ENCODE assay signal across 8 mouse cellular contexts in genomic region chr1:52302557-52302956, GRCm38 (mm10).
A peak's percentile ranks its signal among the peaks of the same experiment; 100 is the strongest.
DNase-seq lines count a peak whose midpoint lies in the region; ATAC-seq lines count a peak whose summit lies in the region.

No protein-coding gene starts in this region.

- peak; percentile 71; the same call in 1 of the 2 replicates for ATAC-seq in midbrain, embryonic 11.5 days (ENCODE audit: low FRiP score)
- ATAC-seq in midbrain, embryonic 13.5 days: no peak
- peak; percentile 62; the same call in 1 of the 2 replicates for ATAC-seq in neural tube, embryonic 14.5 days (ENCODE audit: low read depth)

- no peak overlapping the region for H3K4me3 ChIP-seq in midbrain, embryonic 11.5 days (ENCODE audit: low read depth, low read length)
- no peak overlapping the region for H3K4me3 ChIP-seq in midbrain, embryonic 13.5 days (replicated peaks)
- H3K4me3 ChIP-seq in limb, embryonic 10.5 days: no peak overlapping the region
- H3K4me3 ChIP-seq in neural tube, embryonic 14.5 days (ENCODE audit: low read depth, low read length): no peak overlapping the region

- H3K4me2 ChIP-seq in midbrain, embryonic 11.5 days: no peak overlapping the region
- H3K4me2 ChIP-seq in midbrain, embryonic 13.5 days (replicated peaks): no peak overlapping the region
- no peak overlapping the region for H3K4me2 ChIP-seq in neural tube, embryonic 14.5 days (ENCODE audit: low read depth, low read length)

- no peak overlapping the region for H3K27ac ChIP-seq in midbrain, embryonic 11.5 days (ENCODE audit: low read depth, low read length)
- no peak overlapping the region for H3K27ac ChIP-seq in midbrain, embryonic 13.5 days
- H3K27ac ChIP-seq in limb, embryonic 10.5 days: no peak overlapping the region
- no peak overlapping the region for H3K27ac ChIP-seq in neural tube, embryonic 14.5 days (ENCODE audit: low read depth, low read length)

- no peaks in the 10 kb centered on the region; the same call in 1 of the 2 replicates for H3K4me1 ChIP-seq in midbrain, embryonic 11.5 days (ENCODE audit: control insufficient read depth, insufficient read depth, low read length)
- peaks cover 14% of the 10 kb centered on the region for H3K4me1 ChIP-seq in midbrain, embryonic 13.5 days (replicated peaks)
- H3K4me1 ChIP-seq in limb, embryonic 10.5 days: peaks cover 8% of the 10 kb centered on the region
- no peaks in the 10 kb centered on the region; the same call in 1 of the 2 replicates for H3K4me1 ChIP-seq in neural tube, embryonic 14.5 days (ENCODE audit: control insufficient read depth, insufficient read depth, low read length)

- WGBS in midbrain, embryonic 11.5 days: 6% methylated on average over 6 of the region's 6 CpGs
- WGBS in midbrain, embryonic 13.5 days: 7% methylated on average over 6 of the region's 6 CpGs
- WGBS in limb, embryonic 10.5 days: 7% methylated on average over 6 of the region's 6 CpGs
- 11% methylated on average over 6 of the region's 6 CpGs for WGBS in neural tube, embryonic 14.5 days

- DNase-seq in midbrain, embryonic 11.5 days (ENCODE audit: low spot score, missing footprints): peak; percentile 94
- peak; percentile 84 for DNase-seq in cerebellum, adult 8-10 months
- DNase-seq in gastrocnemius, adult 18-20 months (ENCODE audit: low spot score): peak; percentile 75
- DNase-seq in kidney, adult 8-10 months: peak; percentile 75 to 91
- DNase-seq in limb, embryonic 10.5 days (ENCODE audit: low spot score): peak; percentile 68
- DNase-seq in testis, postnatal 14 days (ENCODE audit: low spot score): peak; percentile 39

- H3K36me3 ChIP-seq in midbrain, embryonic 11.5 days (ENCODE audit: control insufficient read depth, insufficient read depth, low read length): no peaks in the 10 kb centered on the region
- no peaks in the 10 kb centered on the region for H3K36me3 ChIP-seq in midbrain, embryonic 13.5 days
- no peaks in the 10 kb centered on the region for H3K36me3 ChIP-seq in limb, embryonic 10.5 days
- H3K36me3 ChIP-seq in neural tube, embryonic 14.5 days (ENCODE audit: control insufficient read depth, insufficient read depth, low read length): no peaks in the 10 kb centered on the region

- no peaks in the 10 kb centered on the region for H3K9me3 ChIP-seq in midbrain, embryonic 11.5 days (ENCODE audit: control insufficient read depth, low read length)
- H3K9me3 ChIP-seq in midbrain, embryonic 13.5 days: no peaks in the 10 kb centered on the region
- no peaks in the 10 kb centered on the region for H3K9me3 ChIP-seq in limb, embryonic 10.5 days (replicated peaks)
- H3K9me3 ChIP-seq in neural tube, embryonic 14.5 days (ENCODE audit: control insufficient read depth, low read length): no peaks in the 10 kb centered on the region

- no peak overlapping the region for H3K9ac ChIP-seq in midbrain, embryonic 11.5 days (ENCODE audit: low read length)
- H3K9ac ChIP-seq in midbrain, embryonic 13.5 days (replicated peaks): no peak overlapping the region
- H3K9ac ChIP-seq in neural tube, embryonic 14.5 days (replicated peaks; ENCODE audit: low read depth, low read length): no peak overlapping the region

- no peaks in the 10 kb centered on the region for H3K27me3 ChIP-seq in midbrain, embryonic 11.5 days (ENCODE audit: control insufficient read depth, insufficient read depth, low read length)
- H3K27me3 ChIP-seq in midbrain, embryonic 13.5 days: no peaks in the 10 kb centered on the region
- 0 out of 2 replicates have a peak, but pooled peaks cover 6% of the 10 kb centered on the region for H3K27me3 ChIP-seq in limb, embryonic 10.5 days (ENCODE audit: low read depth, poor library complexity, severe bottlenecking)
- no peaks in the 10 kb centered on the region for H3K27me3 ChIP-seq in neural tube, embryonic 14.5 days (ENCODE audit: control insufficient read depth, insufficient read depth, low read length)

Comparison
In these comparisons a context has a peak if more than half of its experiments do, and no peak if none do; other contexts are left out.
1. DNase-seq: peak in every context shown above with its lines; median percentile 94 in midbrain, embryonic 11.5 days; 84 in cerebellum, adult 8-10 months; 83 in kidney, adult 8-10 months; 75 in gastrocnemius, adult 18-20 months; 68 in limb, embryonic 10.5 days; 39 in testis, postnatal 14 days.